Mouse (Mus musculus): ENCODE data around the gene Erg.

DNA sequence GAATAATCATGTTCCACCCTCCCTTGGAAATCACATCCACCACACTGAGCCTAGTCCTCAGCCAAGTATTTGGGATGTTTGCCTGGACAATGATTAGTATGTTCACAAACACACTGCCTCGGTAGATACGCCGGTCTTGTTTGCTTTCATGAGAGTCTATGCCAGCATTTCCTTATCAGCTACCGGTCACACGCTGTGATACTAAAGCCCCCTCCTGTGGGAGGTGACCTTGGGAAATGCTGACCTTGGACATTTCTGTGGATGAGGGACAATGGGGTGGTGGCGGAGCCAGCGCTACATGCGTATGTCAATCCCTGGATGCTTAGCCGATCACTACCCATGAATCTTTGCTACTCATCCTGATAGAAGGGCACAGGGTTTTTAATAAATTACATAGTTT, 213.4 kb downstream of the Erg start:
- TF ChIP-seq CTCF (IDR thresholded peaks at IDR 0.05; ENCODE audit: extremely low read depth, insufficient read length, insufficient replicate concordance, low read depth, low read length) (no peak), POLR2A (IDR thresholded peaks at IDR 0.05; ENCODE audit: low read depth, low read length) (no peak)
